Mouse (Mus musculus) intestine, embryonic 14.5 days (tissue): ENCODE data around the gene Abcg1. TPM values are rescaled to one million over a fixed set of nuclear protein-coding genes. Genes with fewer than 3 reads are reported as not detected.

Experiments used
- ATAC-seq: fragments of 200-750 bp; cut with Nextera tagmentation; replicated peaks from 2 replicates; pipeline ENCODE4 v1.8.0; 2017; ENCODE audit warnings: low read depth, moderate number of reproducible peaks, moderate TSS enrichment, moderate library complexity; ENCODE audit not compliant: low FRiP score, low TSS enrichment
- DNase-seq: peaks from one replicate; pipeline ENCODE4 v3.0.0-alpha.2; 2018; ENCODE audit warnings: low spot score
- H3K27ac ChIP-seq: fragments of 300-500 bp; sonication (generic); 2 replicates; pipeline ENCODE4 v1.5.1; 2014; ENCODE audit warnings: low read depth, mild to moderate bottlenecking, control low read depth
- H3K27me3 ChIP-seq: fragments of 300-500 bp; sonication (generic); replicated peaks from 2 replicates; pipeline ENCODE4 v1.6.1; 2014; ENCODE audit warnings: low read length, control low read depth; ENCODE audit not compliant: control insufficient read depth, insufficient read depth
- H3K36me3 ChIP-seq: fragments of 300-500 bp; sonication (generic); 2 replicates; pipeline ENCODE4 v1.6.1; 2014; ENCODE audit warnings: low read length, control low read depth; ENCODE audit not compliant: control insufficient read depth, insufficient read depth
- H3K4me1 ChIP-seq: fragments of 300-500 bp; sonication (generic); replicated peaks from 2 replicates; pipeline ENCODE4 v1.6.1; 2014; ENCODE audit warnings: low read length, control low read depth, mixed read lengths; ENCODE audit not compliant: control insufficient read depth, insufficient read depth
- H3K4me2 ChIP-seq: fragments of 300-500 bp; sonication (generic); 2 replicates; pipeline ENCODE4 v1.6.1; 2014; ENCODE audit warnings: low read length
- H3K4me3 ChIP-seq: fragments of 300-500 bp; sonication (generic); 2 replicates; pipeline ENCODE4 v1.5.1; 2014; ENCODE audit warnings: low read depth, low read length, control low read depth, mixed read lengths
- H3K9ac ChIP-seq: fragments of 300-500 bp; sonication (generic); 2 replicates; pipeline ENCODE4 v1.6.1; 2014; ENCODE audit warnings: mild to moderate bottlenecking, low read length
- H3K9me3 ChIP-seq: fragments of 300-500 bp; sonication (generic); 2 replicates; pipeline ENCODE4 v1.6.1; 2016; ENCODE audit warnings: low read length, control low read depth; ENCODE audit not compliant: control insufficient read depth
- WGBS: fragments of 180-500 bp; shearing (Covaris S2); extraction: QIAGEN DNeasy Blood & Tissue Kit; methylation state at CpG from one replicate; pipeline ENCODE4 v1.1.7; 2014; 5-methylcytosine and 5-hydroxymethylcytosine counted together
- polyA plus RNA-seq: library from polyadenylated mRNA; unstranded; fragments of >200 nt; fragmentation: Nextera tagmentation; extraction: Ambion mirVana; gene quantifications from 2 replicates; pipeline ENCODE4 v1.2.1, GENCODE M21; 2014

The Abcg1 gene
- polyA plus RNA-seq, 1 experiment from 2014 or later, result 5.0 TPM

DNA sequence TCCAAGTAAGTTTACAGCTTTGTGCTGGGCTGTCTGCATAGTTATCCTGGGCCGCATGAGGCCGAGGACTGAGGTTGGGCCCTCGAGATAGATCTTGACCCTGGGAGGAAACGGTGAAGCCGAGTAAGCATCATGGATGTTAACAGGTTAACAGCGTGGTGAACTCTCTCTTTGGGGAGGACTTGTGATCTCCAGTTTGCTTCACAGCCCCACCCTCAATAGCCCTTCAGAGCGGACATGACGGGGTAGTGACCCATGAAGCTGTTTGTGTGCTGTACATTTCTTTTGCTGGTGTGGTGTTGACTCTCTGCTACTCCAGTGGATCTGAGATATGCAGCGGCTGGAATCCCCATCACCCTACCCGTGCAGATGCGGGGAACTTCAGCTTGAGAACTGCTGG is 21.1 kb downstream of the Abcg1 start:
- no peak overlapping the region for H3K9ac ChIP-seq
- H3K4me3 ChIP-seq, result no peak overlapping the region
- H3K36me3 ChIP-seq, result no peaks in the 10 kb centered on the region
- H3K4me2 ChIP-seq, result no peak overlapping the region
- no peaks in the 10 kb centered on the region for H3K9me3 ChIP-seq
- H3K4me1 ChIP-seq, result peaks cover 10% of the 10 kb centered on the region
- DNase-seq (no peak), ATAC-seq (no peak)
- H3K27me3 ChIP-seq, result no peaks in the 10 kb centered on the region
- WGBS, result 87% methylated on average over 11 of the region's 11 CpGs
- no peak overlapping the region for H3K27ac ChIP-seq

- ATAC-seq (no peak), DNase-seq (no peak)
- Histone ChIP-seq H3K36me3 (no peaks in the 10 kb centered on the region), H3K4me1 (peaks cover 3% of the 10 kb centered on the region; the same call in 1 of the 2 replicates), H3K27me3 (no peaks in the 10 kb centered on the region), H3K4me3 (no peak overlapping the region), H3K9ac (no peak overlapping the region), H3K9me3 (no peaks in the 10 kb centered on the region), H3K4me2 (no peak overlapping the region), H3K27ac (no peak overlapping the region)
- 50% methylated on average over 12 of the region's 12 CpGs for WGBS
Observed at GRCm38 (mm10) chr17:31079078-31079840, 21.8 kb downstream of the Abcg1 start.

GRCm38 (mm10) chr17:31082296-31083078 is 25.0 kb downstream of the Abcg1 start:
- no peaks in the 10 kb centered on the region for H3K36me3 ChIP-seq
- H3K9ac ChIP-seq, result no peak overlapping the region
- H3K9me3 ChIP-seq, result no peaks in the 10 kb centered on the region
- no peak for ATAC-seq
- 85% methylated on average over 4 of the region's 4 CpGs for WGBS
- H3K4me3 ChIP-seq, result no peak overlapping the region
- H3K4me1 ChIP-seq, result 0 out of 2 replicates have a peak, but pooled peaks cover 2% of the 10 kb centered on the region
- no peaks in the 10 kb centered on the region for H3K27me3 ChIP-seq
- no peak overlapping the region for H3K4me2 ChIP-seq
- no peak for DNase-seq
- no peak overlapping the region for H3K27ac ChIP-seq

GRCm38 (mm10) chr17:31085519-31085918 is 28.0 kb downstream of the Abcg1 start:
- no peak for ATAC-seq

DNA sequence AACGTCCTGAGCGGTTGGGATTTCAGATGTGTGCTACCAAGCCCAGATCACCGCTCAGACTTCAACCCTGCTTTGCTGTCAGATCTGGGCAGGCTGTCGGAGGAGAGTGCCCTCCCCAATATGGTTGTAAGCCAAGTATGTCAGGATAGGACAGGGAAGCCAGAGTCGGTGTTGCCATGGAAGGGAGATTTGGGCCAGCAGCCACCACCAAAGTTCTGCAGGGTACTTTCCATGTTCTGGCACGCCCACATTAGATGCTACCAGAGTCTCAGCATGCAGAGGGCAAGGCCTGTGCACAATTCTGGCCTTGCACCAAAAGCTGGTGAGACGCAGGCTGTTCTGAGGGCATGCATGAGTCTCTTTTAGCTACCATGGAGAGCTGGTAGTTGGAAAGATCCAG is 28.7 kb downstream of the Abcg1 start:
- Histone ChIP-seq H3K27ac (no peak overlapping the region), H3K4me2 (no peak overlapping the region), H3K4me1 (no peaks in the 10 kb centered on the region; the same call in 1 of the 2 replicates), H3K27me3 (no peaks in the 10 kb centered on the region), H3K36me3 (no peaks in the 10 kb centered on the region), H3K9ac (no peak overlapping the region), H3K4me3 (no peak overlapping the region), H3K9me3 (no peaks in the 10 kb centered on the region)
- 90% methylated on average over 7 of the region's 7 CpGs for WGBS
- ATAC-seq (no peak), DNase-seq (no peak)

More at GRCm38 (mm10) chr17:31085519-31085918, 28.0 kb downstream of the Abcg1 start:
- Histone ChIP-seq H3K4me2 (no peak overlapping the region), H3K36me3 (no peaks in the 10 kb centered on the region), H3K27ac (no peak overlapping the region), H3K4me1 (no peaks in the 10 kb centered on the region; the same call in 1 of the 2 replicates), H3K9me3 (no peaks in the 10 kb centered on the region), H3K4me3 (no peak overlapping the region), H3K27me3 (no peaks in the 10 kb centered on the region), H3K9ac (no peak overlapping the region)
- no peak for DNase-seq
- 87% methylated on average over 3 of the region's 3 CpGs for WGBS

- 53% methylated on average over 5 of the region's 5 CpGs for WGBS
- H3K27ac ChIP-seq, result no peak overlapping the region
- no peaks in the 10 kb centered on the region for H3K27me3 ChIP-seq
- H3K4me2 ChIP-seq, result no peak overlapping the region
- no peak overlapping the region for H3K4me3 ChIP-seq
- DNase-seq (no peak), ATAC-seq (no peak)
- no peaks in the 10 kb centered on the region; the same call in 1 of the 2 replicates for H3K4me1 ChIP-seq
- H3K9ac ChIP-seq, result no peak overlapping the region
- no peaks in the 10 kb centered on the region for H3K36me3 ChIP-seq
- no peaks in the 10 kb centered on the region for H3K9me3 ChIP-seq
Observed at GRCm38 (mm10) chr17:31088711-31089110, 31.2 kb downstream of the Abcg1 start.

DNA sequence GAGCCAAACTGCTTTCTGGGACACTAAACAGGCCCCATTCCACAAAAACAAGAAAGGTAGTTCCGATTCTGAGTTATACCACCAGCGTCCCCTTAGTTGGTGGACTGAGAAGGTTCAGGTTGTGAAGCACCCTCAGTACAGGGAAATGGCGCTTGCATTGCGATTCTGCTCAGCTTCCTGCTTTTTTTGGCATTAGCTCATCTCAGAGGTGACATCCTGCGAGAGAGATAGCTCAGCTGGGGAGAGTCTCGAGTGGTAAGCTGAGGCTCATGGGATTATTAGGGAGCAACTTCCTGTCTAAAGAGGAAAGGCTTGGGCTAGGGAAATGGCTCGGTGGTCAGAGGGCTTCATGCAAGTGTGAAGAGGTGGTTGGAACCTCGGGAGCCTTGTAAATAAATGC is 32.4 kb downstream of the Abcg1 start:
- H3K9me3 ChIP-seq, result no peaks in the 10 kb centered on the region
- H3K27ac ChIP-seq, result no peak overlapping the region
- H3K9ac ChIP-seq, result no peak overlapping the region
- DNase-seq, result no peak
- WGBS, result 62% methylated on average over 8 of the region's 8 CpGs
- H3K4me2 ChIP-seq, result no peak overlapping the region
- H3K27me3 ChIP-seq, result no peaks in the 10 kb centered on the region
- no peaks in the 10 kb centered on the region; the same call in 1 of the 2 replicates for H3K4me1 ChIP-seq
- no peak overlapping the region for H3K4me3 ChIP-seq
- no peaks in the 10 kb centered on the region for H3K36me3 ChIP-seq
- no peak for ATAC-seq

DNA sequence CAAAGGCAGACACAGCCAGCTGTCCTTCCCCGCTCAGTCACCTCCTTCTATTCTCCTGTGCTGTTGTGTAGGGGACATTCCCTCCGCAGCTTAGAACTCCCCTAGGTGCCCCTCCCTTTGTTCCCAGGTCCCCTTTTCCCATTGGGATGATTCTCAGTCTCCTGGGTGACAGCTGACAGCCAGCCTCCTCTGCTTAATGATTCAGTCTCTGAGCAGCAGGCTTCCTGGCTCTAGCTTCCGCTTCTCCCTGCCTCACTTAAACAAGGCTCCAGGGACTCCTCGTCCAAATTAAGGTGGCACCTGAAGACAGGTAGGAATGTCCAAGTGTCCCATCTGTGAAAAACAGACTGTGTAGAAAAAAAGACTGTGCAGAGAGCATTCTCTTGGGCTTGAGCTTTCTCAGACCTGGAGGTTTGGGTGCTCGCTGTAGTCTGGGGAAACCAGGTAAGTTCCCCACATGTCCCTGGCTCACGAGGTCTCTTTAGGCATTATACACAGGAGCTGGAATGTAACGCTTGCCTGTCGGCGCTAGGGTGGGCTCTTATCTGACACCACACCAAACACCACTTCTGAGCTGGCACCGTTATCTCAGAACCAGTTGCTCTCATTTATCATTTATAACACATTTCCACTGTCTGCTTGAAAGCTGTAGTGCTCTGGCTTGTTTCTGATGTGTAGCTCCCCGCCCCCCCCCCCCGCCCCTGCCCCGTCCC is 33.7 kb downstream of the Abcg1 start:
- Histone ChIP-seq H3K27me3 (no peaks in the 10 kb centered on the region), H3K4me2 (no peak overlapping the region), H3K36me3 (no peaks in the 10 kb centered on the region), H3K4me3 (no peak overlapping the region), H3K4me1 (no peaks in the 10 kb centered on the region; the same call in 1 of the 2 replicates), H3K9ac (no peak overlapping the region), H3K9me3 (no peaks in the 10 kb centered on the region), H3K27ac (no peak overlapping the region)
- ATAC-seq, result no peak
- DNase-seq, result no peak
- 38% methylated on average over 13 of the region's 13 CpGs for WGBS
